Comparison of ENCODE assay signal across 1 mouse cellular context in genomic region chr3:53464146-53464698, GRCm38 (mm10).
TF ChIP-seq lines count a peak whose summit lies in the region.

No protein-coding gene starts in this region.

TF ChIP-seq in CH12.LX, 34 proteins besides CTCF, POLR2A, EP300 and RAD21:
- TF ChIP-seq HCFC1 (IDR thresholded peaks at IDR 0.05; ENCODE audit: low read depth, low read length) (no peak), TCF12 (IDR thresholded peaks at IDR 0.05; ENCODE audit: low read depth, low read length) (no peak), ETS1 (conservative IDR thresholded peaks at IDR 0.05; ENCODE audit: low read depth, low read length) (no peak), ZC3H11A (IDR thresholded peaks at IDR 0.05; ENCODE audit: low read depth, low read length) (no peak), ZMIZ1 (IDR thresholded peaks at IDR 0.05; ENCODE audit: low read depth, low read length) (no peak), MAFK (IDR thresholded peaks at IDR 0.05; ENCODE audit: insufficient replicate concordance, low read length) (no peak), UBTF (IDR thresholded peaks at IDR 0.05; ENCODE audit: low read depth, low read length) (no peak), IRF4 (IDR thresholded peaks at IDR 0.05; ENCODE audit: low read depth, low read length) (no peak), E2F4 (IDR thresholded peaks at IDR 0.05; ENCODE audit: insufficient replicate concordance, low read depth, low read length) (no peak), TBP (conservative IDR thresholded peaks at IDR 0.05; ENCODE audit: low read depth, low read length) (no peak), RCOR1 (conservative IDR thresholded peaks at IDR 0.05; ENCODE audit: low read depth, low read length) (no peak), BHLHE40 (IDR thresholded peaks at IDR 0.05; ENCODE audit: low read depth, low read length) (no peak), NRF1 (IDR thresholded peaks at IDR 0.05; ENCODE audit: low read depth, low read length) (no peak), GABPA (IDR thresholded peaks at IDR 0.05; ENCODE audit: insufficient replicate concordance, low read depth, low read length) (no peak), SIN3A (IDR thresholded peaks at IDR 0.05; ENCODE audit: low read length) (no peak)
